Mouse (Mus musculus): ENCODE data around the gene Herc1. TPM values are rescaled to one million over a fixed set of nuclear protein-coding genes. Genes with fewer than 3 reads are reported as not detected.

Herc1 gene
- polyA plus RNA-seq, 1 experiment, result 47.2 TPM

- H3K9ac ChIP-seq (ENCODE audit: low read depth, poor library complexity, severe bottlenecking), result no peak overlapping the region
- no peaks in the 10 kb centered on the region for H3K27me3 ChIP-seq (ENCODE audit: control insufficient read depth, insufficient read depth, low read length, poor library complexity, severe bottlenecking)
- TF ChIP-seq CTCF (IDR thresholded peaks at IDR 0.05; ENCODE audit: low read depth, low read length) (no peak), POLR2A (IDR thresholded peaks at IDR 0.05; ENCODE audit: insufficient read depth, low read length) (no peak), EP300 (IDR thresholded peaks at IDR 0.05; ENCODE audit: insufficient read depth, low read depth, low read length) (no peak)
- H3K36me3 ChIP-seq (ENCODE audit: control insufficient read depth, insufficient read depth, low read length, poor library complexity, severe bottlenecking), result peaks cover 11% of the 10 kb centered on the region; the same call in 1 of the 2 replicates
- no peaks in the 10 kb centered on the region for H3K9me3 ChIP-seq (replicated peaks; ENCODE audit: control insufficient read depth, insufficient read depth, low read length, poor library complexity, severe bottlenecking)
- no peaks in the 10 kb centered on the region for H3K4me1 ChIP-seq (ENCODE audit: control insufficient read depth, insufficient read depth, low read length)
- no peak overlapping the region for H3K27ac ChIP-seq (ENCODE audit: insufficient read depth, low read length)
- no peak overlapping the region for H3K4me3 ChIP-seq (ENCODE audit: low read depth, low read length)
Measured at GRCm38 (mm10) chr9:66493992-66494391, 143.7 kb downstream of the Herc1 start.

GRCm38 (mm10) chr9:66501248-66501647 lies 151.0 kb downstream of the Herc1 start:
- Histone ChIP-seq H3K27ac (ENCODE audit: insufficient read depth, low read length) (no peak overlapping the region), H3K9me3 (replicated peaks; ENCODE audit: control insufficient read depth, insufficient read depth, low read length, poor library complexity, severe bottlenecking) (no peaks in the 10 kb centered on the region), H3K4me1 (ENCODE audit: control insufficient read depth, insufficient read depth, low read length) (no peaks in the 10 kb centered on the region), H3K27me3 (ENCODE audit: control insufficient read depth, insufficient read depth, low read length, poor library complexity, severe bottlenecking) (no peaks in the 10 kb centered on the region), H3K9ac (ENCODE audit: low read depth, poor library complexity, severe bottlenecking) (no peak overlapping the region), H3K4me3 (ENCODE audit: low read depth, low read length) (no peak overlapping the region), H3K36me3 (ENCODE audit: control insufficient read depth, insufficient read depth, low read length, poor library complexity, severe bottlenecking) (peaks cover 5% of the 10 kb centered on the region; the same call in 1 of the 2 replicates)
- TF ChIP-seq POLR2A (IDR thresholded peaks at IDR 0.05; ENCODE audit: insufficient read depth, low read length) (no peak), EP300 (IDR thresholded peaks at IDR 0.05; ENCODE audit: insufficient read depth, low read depth, low read length) (no peak), CTCF (IDR thresholded peaks at IDR 0.05; ENCODE audit: low read depth, low read length) (no peak)

- H3K27me3 ChIP-seq (ENCODE audit: control insufficient read depth, insufficient read depth, low read length, poor library complexity, severe bottlenecking), result no peaks in the 10 kb centered on the region
- H3K27ac ChIP-seq (ENCODE audit: insufficient read depth, low read length), result no peak overlapping the region
- TF ChIP-seq EP300 (IDR thresholded peaks at IDR 0.05; ENCODE audit: insufficient read depth, low read depth, low read length), result no peak
- peak; percentile 21 for TF ChIP-seq CTCF (IDR thresholded peaks at IDR 0.05; ENCODE audit: low read depth, low read length)
- H3K36me3 ChIP-seq (ENCODE audit: control insufficient read depth, insufficient read depth, low read length, poor library complexity, severe bottlenecking), result peaks cover 5% of the 10 kb centered on the region; the same call in 1 of the 2 replicates
- H3K9me3 ChIP-seq (replicated peaks; ENCODE audit: control insufficient read depth, insufficient read depth, low read length, poor library complexity, severe bottlenecking), result no peaks in the 10 kb centered on the region
- no peak overlapping the region for H3K9ac ChIP-seq (ENCODE audit: low read depth, poor library complexity, severe bottlenecking)
- H3K4me1 ChIP-seq (ENCODE audit: control insufficient read depth, insufficient read depth, low read length), result no peaks in the 10 kb centered on the region
- H3K4me3 ChIP-seq (ENCODE audit: low read depth, low read length), result no peak overlapping the region
Measured at GRCm38 (mm10) chr9:66503879-66504411, 153.7 kb downstream of the Herc1 start.

- no peaks in the 10 kb centered on the region for H3K9me3 ChIP-seq (replicated peaks; ENCODE audit: control insufficient read depth, insufficient read depth, low read length, poor library complexity, severe bottlenecking)
- no peak overlapping the region for H3K27ac ChIP-seq (ENCODE audit: insufficient read depth, low read length)
- no peaks in the 10 kb centered on the region for H3K4me1 ChIP-seq (ENCODE audit: control insufficient read depth, insufficient read depth, low read length)
- H3K27me3 ChIP-seq (ENCODE audit: control insufficient read depth, insufficient read depth, low read length, poor library complexity, severe bottlenecking), result no peaks in the 10 kb centered on the region
- H3K36me3 ChIP-seq (ENCODE audit: control insufficient read depth, insufficient read depth, low read length, poor library complexity, severe bottlenecking), result peaks cover 5% of the 10 kb centered on the region; the same call in 1 of the 2 replicates
- no peak overlapping the region for H3K4me3 ChIP-seq (ENCODE audit: low read depth, low read length)
- H3K9ac ChIP-seq (ENCODE audit: low read depth, poor library complexity, severe bottlenecking), result no peak overlapping the region
- no peak for TF ChIP-seq EP300 (IDR thresholded peaks at IDR 0.05; ENCODE audit: insufficient read depth, low read depth, low read length)
- TF ChIP-seq POLR2A (IDR thresholded peaks at IDR 0.05; ENCODE audit: insufficient read depth, low read length), result no peak
- no peak for TF ChIP-seq CTCF (IDR thresholded peaks at IDR 0.05; ENCODE audit: low read depth, low read length)
Measured at GRCm38 (mm10) chr9:66504518-66504917, 154.3 kb downstream of the Herc1 start.

GRCm38 (mm10) chr9:66505141-66505917 lies 155.1 kb downstream of the Herc1 start:
- H3K4me3 ChIP-seq (ENCODE audit: low read depth, low read length), result no peak overlapping the region
- no peak overlapping the region for H3K9ac ChIP-seq (ENCODE audit: low read depth, poor library complexity, severe bottlenecking)
- peaks cover 2% of the 10 kb centered on the region for H3K4me1 ChIP-seq (ENCODE audit: control insufficient read depth, insufficient read depth, low read length)
- H3K27ac ChIP-seq (ENCODE audit: insufficient read depth, low read length), result no peak overlapping the region
- no peak for TF ChIP-seq POLR2A (IDR thresholded peaks at IDR 0.05; ENCODE audit: insufficient read depth, low read length)
- no peak for TF ChIP-seq EP300 (IDR thresholded peaks at IDR 0.05; ENCODE audit: insufficient read depth, low read depth, low read length)
- no peak for TF ChIP-seq CTCF (IDR thresholded peaks at IDR 0.05; ENCODE audit: low read depth, low read length)
- H3K36me3 ChIP-seq (ENCODE audit: control insufficient read depth, insufficient read depth, low read length, poor library complexity, severe bottlenecking), result peaks cover 5% of the 10 kb centered on the region; the same call in 1 of the 2 replicates
- no peaks in the 10 kb centered on the region for H3K9me3 ChIP-seq (replicated peaks; ENCODE audit: control insufficient read depth, insufficient read depth, low read length, poor library complexity, severe bottlenecking)
- H3K27me3 ChIP-seq (ENCODE audit: control insufficient read depth, insufficient read depth, low read length, poor library complexity, severe bottlenecking), result no peaks in the 10 kb centered on the region

- H3K4me3 ChIP-seq (ENCODE audit: low read depth, low read length), result no peak overlapping the region
- peaks cover 5% of the 10 kb centered on the region; the same call in 1 of the 2 replicates for H3K36me3 ChIP-seq (ENCODE audit: control insufficient read depth, insufficient read depth, low read length, poor library complexity, severe bottlenecking)
- no peaks in the 10 kb centered on the region for H3K9me3 ChIP-seq (replicated peaks; ENCODE audit: control insufficient read depth, insufficient read depth, low read length, poor library complexity, severe bottlenecking)
- H3K27ac ChIP-seq (ENCODE audit: insufficient read depth, low read length), result no peak overlapping the region
- no peak overlapping the region for H3K9ac ChIP-seq (ENCODE audit: low read depth, poor library complexity, severe bottlenecking)
- H3K27me3 ChIP-seq (ENCODE audit: control insufficient read depth, insufficient read depth, low read length, poor library complexity, severe bottlenecking), result no peaks in the 10 kb centered on the region
- TF ChIP-seq EP300 (IDR thresholded peaks at IDR 0.05; ENCODE audit: insufficient read depth, low read depth, low read length), result no peak
- no peak for TF ChIP-seq CTCF (IDR thresholded peaks at IDR 0.05; ENCODE audit: low read depth, low read length)
- no peak for TF ChIP-seq POLR2A (IDR thresholded peaks at IDR 0.05; ENCODE audit: insufficient read depth, low read length)
- H3K4me1 ChIP-seq (ENCODE audit: control insufficient read depth, insufficient read depth, low read length), result peaks cover 2% of the 10 kb centered on the region
Measured at GRCm38 (mm10) chr9:66506011-66506410, 155.8 kb downstream of the Herc1 start.

Data from ES-Bruce4 (cell line).